Mouse (Mus musculus) testis, postnatal 14 days (tissue): ENCODE results near the gene 4632433K11Rik.
"Not testable (repeated sequence)": the region's sequence is repeated elsewhere in the genome, so short reads cannot be mapped to it uniquely, and the experiment has no call there.

Experiments
- DNase-seq: peaks from one replicate; pipeline ENCODE4 v3.0.0; 2021; ENCODE audit warnings: low spot score

The 4632433K11Rik gene

GRCm38 (mm10) chr7:5033818-5034217, at the start of gene 4632433K11Rik:
Gene 4632433K11Rik (plus strand): TSS chr7:5034118.
- no peak for DNase-seq

- DNase-seq = no peak
Measured at GRCm38 (mm10) chr7:4988250-4988649, 45.7 kb upstream of the 4632433K11Rik start.

GRCm38 (mm10) chr7:4993347-4993998, 40.4 kb upstream of the 4632433K11Rik start:
- no peak for DNase-seq

- DNase-seq = no peak
Measured at GRCm38 (mm10) chr7:4993999-4994788, 39.7 kb upstream of the 4632433K11Rik start.

- no peak for DNase-seq
Measured at GRCm38 (mm10) chr7:4995268-4996002, 38.5 kb upstream of the 4632433K11Rik start.

GRCm38 (mm10) chr7:4996003-4996895, 37.7 kb upstream of the 4632433K11Rik start, which contains the start of gene Zfp579:
Gene Zfp579 (minus strand): TSS chr7:4996158.
- DNase-seq = peak; percentile 88

- no peak for DNase-seq
Measured at GRCm38 (mm10) chr7:4996934-4997333, 37.0 kb upstream of the 4632433K11Rik start.

GRCm38 (mm10) chr7:4999876-5000275, 34.0 kb upstream of the 4632433K11Rik start:
- no peak for DNase-seq

- not testable (repeated sequence) for DNase-seq
Measured at GRCm38 (mm10) chr7:5002876-5003275, 31.0 kb upstream of the 4632433K11Rik start.

GRCm38 (mm10) chr7:5008229-5008628, 25.7 kb upstream of the 4632433K11Rik start:
- DNase-seq = no peak

- DNase-seq = no peak
Measured at GRCm38 (mm10) chr7:5012681-5013513, 21.0 kb upstream of the 4632433K11Rik start.

- DNase-seq = peak; percentile 95
Measured at GRCm38 (mm10) chr7:5014251-5015117, 19.4 kb upstream of the 4632433K11Rik start, which contains the start of the genes Zfp524 and Fiz1. Gene Zfp524 (plus strand): TSS chr7:5014415. Gene Fiz1 (minus strand): TSS chr7:5014697.

GRCm38 (mm10) chr7:5015118-5016001, 18.6 kb upstream of the 4632433K11Rik start, which contains the start of gene Gm44973:
Gene Gm44973 (plus strand): TSS chr7:5015496.
- peak; percentile 94 for DNase-seq

GRCm38 (mm10) chr7:5016057-5016456, 17.9 kb upstream of the 4632433K11Rik start:
- no peak for DNase-seq

GRCm38 (mm10) chr7:5016920-5017319, 17.0 kb upstream of the 4632433K11Rik start:
- DNase-seq = no peak

- DNase-seq = no peak
Measured at GRCm38 (mm10) chr7:5017352-5017751, 16.6 kb upstream of the 4632433K11Rik start.

- DNase-seq = no peak
Measured at GRCm38 (mm10) chr7:5017931-5018330, 16.0 kb upstream of the 4632433K11Rik start.

GRCm38 (mm10) chr7:5019576-5019975, 14.3 kb upstream of the 4632433K11Rik start:
- DNase-seq = not testable (repeated sequence)
